Mouse (Mus musculus) liver, adult 2 months (tissue): ENCODE results near the gene Pyroxd1.

Source experiments
- CTCF ChIP-seq: fragments of 200-500 bp; IDR thresholded peaks from 2 replicates; pipeline ENCODE4 v1.5.1; 2011; ENCODE audit warnings: low read depth, low read length, control low read depth
- POLR2A ChIP-seq: fragments of 200-500 bp; IDR thresholded peaks from 2 replicates; pipeline ENCODE4 v1.6.1; 2011; ENCODE audit warnings: low read length, control low read depth; ENCODE audit not compliant: insufficient read depth; ENCODE audit errors: extremely low read depth

DNA sequence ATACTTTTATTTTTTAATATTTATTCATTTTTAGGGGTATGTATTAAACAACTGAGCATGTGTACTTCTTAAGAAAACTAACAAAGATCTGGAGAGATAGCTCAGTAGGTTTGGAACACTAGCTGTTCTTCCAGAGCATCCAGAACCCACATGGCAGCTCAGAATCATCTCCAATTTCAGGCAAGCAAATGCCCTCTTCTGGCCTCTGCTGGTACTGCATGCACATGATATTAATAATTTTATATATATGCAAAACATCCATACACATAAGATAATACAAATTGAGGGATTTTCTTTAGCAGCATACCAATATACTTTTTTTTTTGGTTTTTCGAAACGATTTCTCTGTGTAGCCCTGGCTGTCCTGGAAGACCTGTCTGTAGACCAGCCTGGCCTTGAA, 1.9 kb upstream of the Pyroxd1 start:
- TF ChIP-seq CTCF (peak; percentile 53; the same call in 1 of the 2 replicates), POLR2A (no peak)
